Mouse (Mus musculus) left cerebral cortex, postnatal 36 days (tissue): ENCODE measurements around the gene Gm20917. TPM values are rescaled to one million over a fixed set of nuclear protein-coding genes. Genes with fewer than 3 reads are reported as not detected.
"Not testable (repeated sequence)": the region's sequence is repeated elsewhere in the genome, so short reads cannot be mapped to it uniquely, and the experiment has no call there.

Experiments used
- DNase-seq, 2 experiments: peaks; one replicate each; pipeline ENCODE4 v3.0.0; 2021 to 2022; ENCODE audit warnings: low spot score in 2 of 2, mixed read lengths in 1 of 2
- intact Hi-C: fragments of 180-260 bp; cut with DNase I; formaldehyde crosslinking; loops from one replicate; pipeline ENCODE4 v1.15.1; 2025
- total RNA-seq, 2 experiments: library from RNA; stranded (reverse); gene quantifications; 2 replicates each; pipeline ENCODE4 v1.2.3; 2021

Gm20917 gene
- total RNA-seq = not detected

DNA sequence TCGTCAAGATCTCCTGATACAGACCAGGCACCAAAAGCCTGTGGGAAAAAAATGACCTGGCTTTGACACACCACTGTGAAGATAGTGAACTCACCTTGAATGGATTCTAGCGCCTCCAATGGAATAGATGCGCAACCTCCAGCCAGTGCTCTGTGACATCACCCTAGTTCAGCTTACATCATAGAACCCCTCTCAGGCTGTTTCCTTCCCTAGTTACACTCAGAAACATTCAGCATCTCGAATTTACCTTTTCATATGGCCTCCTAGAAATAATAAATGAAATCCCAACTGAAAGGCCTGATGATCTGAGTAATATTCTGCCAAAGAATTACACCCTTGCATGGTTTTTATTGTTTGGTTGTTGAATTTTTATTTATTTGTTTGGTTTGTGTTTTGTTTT lies at the start of gene Gm20917:
Gm20917 (minus strand) TSS at position 101 of the 400 bp plus-strand sequence.
- intact Hi-C loops, DNase-seq: not testable (repeated sequence)

Other genes starting within 250 kb of the Gm20917 start
- gene Gm20916, start 168.4 kb upstream of the Gm20917 start, total RNA-seq = not detected